36 mouse cellular contexts compared by ENCODE assay signal in genomic region chrX:73816596-73817314, GRCm38 (mm10). TPM values are rescaled to one million over a fixed set of nuclear protein-coding genes. Genes with fewer than 3 reads are reported as not detected.
DNase-seq lines count a peak whose midpoint lies in the region; ATAC-seq and TF ChIP-seq lines count a peak whose summit lies in the region.
"Had no signal": no experiment of that assay in that cellular context is flagged by ENCODE, and none has a peak within 500 bp of the region (broad histone marks: within the 10 kb centered on the region; RNA-seq: fewer than 3 reads in every experiment).

No protein-coding gene starts in this region.

- no peak for TF ChIP-seq RAD21 in MEL (IDR thresholded peaks at IDR 0.05; ENCODE audit: low read depth, low read length)

- DNase-seq in A20 (ENCODE audit: low read depth, low spot score) (peak; percentile 33), MEL (ENCODE audit: low read depth, low spot score) (peak; percentile 69)
- no peak for DNase-seq in heart, postnatal 25 days (ENCODE audit: low spot score)
- no peak for DNase-seq in cerebellum, postnatal 4 days (ENCODE audit: low spot score in 2 of 2)
- DNase-seq in cerebellum, postnatal 36 days = no peak
- DNase-seq: adrenal gland, adult 2 months; adrenal gland, postnatal 36 days; cerebellum, adult 2 months; cerebellum, postnatal 14 days; embryo, embryonic 11 days; gastrocnemius, postnatal 25 days; heart, adult 2 months; kidney, adult 2 months; layer of hippocampus, postnatal 36 days; left cerebral cortex, postnatal 4 days; liver, embryonic 13.5 days; lung, adult 18-20 months; midbrain, embryonic 14.5 days; retina, postnatal 1 day; right cerebral cortex, postnatal 14 days had no signal

- intact Hi-C loops in heart, postnatal 25 days (cut with DNase I) = no loop called here

- no peak overlapping the region for H3K4me3 ChIP-seq in midbrain, embryonic 12.5 days
- no peak overlapping the region for H3K4me3 ChIP-seq in midbrain, embryonic 16.5 days (ENCODE audit: low read depth, low read length)
- no peak overlapping the region for H3K4me3 ChIP-seq in MEL (ENCODE audit: control insufficient read depth in 1 of 2, insufficient read depth in 1 of 2, low read depth in 2 of 2, low read length in 2 of 2)
- H3K4me3 ChIP-seq: embryonic facial prominence, embryonic 12.5 days; forebrain, embryonic 10.5 days; forebrain, embryonic 15.5 days; heart, adult 2 months; heart, embryonic 12.5 days; hindbrain, embryonic 10.5 days; hindbrain, embryonic 15.5 days; limb, embryonic 15.5 days; liver, embryonic 13.5 days; neural tube, embryonic 15.5 days had no signal

- no peak overlapping the region for H3K4me2 ChIP-seq in midbrain, embryonic 12.5 days (replicated peaks)
- no peak overlapping the region for H3K4me2 ChIP-seq in midbrain, embryonic 16.5 days (ENCODE audit: low read length)
- H3K4me2 ChIP-seq: embryonic facial prominence, embryonic 12.5 days; forebrain, embryonic 15.5 days; heart, embryonic 12.5 days; hindbrain, embryonic 15.5 days; limb, embryonic 15.5 days; liver, embryonic 13.5 days; neural tube, embryonic 15.5 days had no signal

- H3K27ac ChIP-seq in midbrain, embryonic 12.5 days (replicated peaks) = 0 out of 2 replicates have a peak overlapping the region, but pooled peaks have one; percentile 6
- H3K27ac ChIP-seq in midbrain, embryonic 16.5 days (ENCODE audit: low read length) = no peak overlapping the region
- no peak overlapping the region for H3K27ac ChIP-seq in MEL (ENCODE audit: control insufficient read depth, low read depth, low read length)
- H3K27ac ChIP-seq: embryonic facial prominence, embryonic 12.5 days; forebrain, embryonic 10.5 days; forebrain, embryonic 15.5 days; heart, adult 2 months; hindbrain, embryonic 10.5 days; hindbrain, embryonic 15.5 days; kidney, postnatal 0 days; limb, embryonic 15.5 days; liver, embryonic 13.5 days; macrophage; neural tube, embryonic 15.5 days had no signal

- TF ChIP-seq POLR2A in MEL (IDR thresholded peaks at IDR 0.05; ENCODE audit: control insufficient read depth in 1 of 2, insufficient read depth in 1 of 2, low read depth in 1 of 2, low read length in 2 of 2, poor library complexity in 1 of 2) = no peak

- H3K79me2 ChIP-seq in MEL (ENCODE audit: control insufficient read depth, insufficient read depth, low read length, poor library complexity) = no peaks in the 10 kb centered on the region

- H3K9ac ChIP-seq in midbrain, embryonic 12.5 days (replicated peaks) = no peak overlapping the region
- H3K9ac ChIP-seq in midbrain, embryonic 16.5 days (ENCODE audit: low read depth, low read length) = no peak overlapping the region
- H3K9ac ChIP-seq in MEL (ENCODE audit: control insufficient read depth, low read depth, low read length, poor library complexity, severe bottlenecking) = no peak overlapping the region
- H3K9ac ChIP-seq: embryonic facial prominence, embryonic 12.5 days; forebrain, embryonic 15.5 days; heart, embryonic 12.5 days; hindbrain, embryonic 15.5 days; limb, embryonic 15.5 days; liver, embryonic 13.5 days; neural tube, embryonic 15.5 days had no signal

- WGBS in midbrain, embryonic 12.5 days = 44% methylated on average over 3 of the region's 3 CpGs
- WGBS in midbrain, embryonic 16.5 days = 50% methylated on average over 3 of the region's 3 CpGs

- TF ChIP-seq CTCF in MEL (IDR thresholded peaks at IDR 0.05 in 2 of 3, conservative IDR thresholded peaks at IDR 0.05 in 1 of 3; ENCODE audit: control insufficient read depth in 1 of 3, insufficient read depth in 1 of 3, low read depth in 2 of 3, low read length in 3 of 3, poor library complexity in 1 of 3, severe bottlenecking in 1 of 3) = no peak

- H3K27me3 ChIP-seq in midbrain, embryonic 12.5 days = no peaks in the 10 kb centered on the region
- H3K27me3 ChIP-seq in midbrain, embryonic 16.5 days (ENCODE audit: control insufficient read depth, insufficient read depth, low read depth, low read length) = no peaks in the 10 kb centered on the region
- no peaks in the 10 kb centered on the region for H3K27me3 ChIP-seq in MEL (ENCODE audit: control insufficient read depth in 1 of 2, insufficient read depth in 2 of 2, low read length in 2 of 2)
- H3K27me3 ChIP-seq: embryonic facial prominence, embryonic 12.5 days; forebrain, embryonic 15.5 days; hindbrain, embryonic 15.5 days; limb, embryonic 15.5 days; neural tube, embryonic 15.5 days had no signal

- no peak for ATAC-seq in midbrain, embryonic 12.5 days (ENCODE audit: low FRiP score, low read depth)
- ATAC-seq in midbrain, embryonic 16.5 days = no peak
- ATAC-seq in hematopoietic stem cell, adult 5-6 weeks (replicated peaks in 1 of 2; ENCODE audit: insufficient read depth in 1 of 2, low FRiP score in 2 of 2, low TSS enrichment in 1 of 2, low read depth in 1 of 2, poor library complexity in 2 of 2, severe bottlenecking in 2 of 2) = peak; percentile 67 to 90
- ATAC-seq: activated CD4-positive, CD25-positive, alpha-beta regulatory T cell, adult 4 months; CD4-positive, CD25-positive, alpha-beta regulatory T cell, adult 4 months; forebrain, embryonic 15.5 days; lung, postnatal 0 days had no signal

- H3K36me3 ChIP-seq in midbrain, embryonic 12.5 days = no peaks in the 10 kb centered on the region
- no peaks in the 10 kb centered on the region for H3K36me3 ChIP-seq in midbrain, embryonic 16.5 days (ENCODE audit: control insufficient read depth, insufficient read depth, low read length)
- peaks cover 0 to 11% of the 10 kb centered on the region in 2 experiments; a peak in 2 of 4 replicates for H3K36me3 ChIP-seq in MEL (ENCODE audit: control insufficient read depth in 1 of 2, insufficient read depth in 2 of 2, low read length in 2 of 2)
- H3K36me3 ChIP-seq: embryonic facial prominence, embryonic 12.5 days; forebrain, embryonic 10.5 days; forebrain, embryonic 15.5 days; heart, embryonic 12.5 days; hindbrain, embryonic 10.5 days; hindbrain, embryonic 15.5 days; limb, embryonic 15.5 days; liver, embryonic 13.5 days; neural tube, embryonic 15.5 days had no signal

- no peaks in the 10 kb centered on the region for H3K9me3 ChIP-seq in midbrain, embryonic 12.5 days
- no peaks in the 10 kb centered on the region for H3K9me3 ChIP-seq in midbrain, embryonic 16.5 days (replicated peaks; ENCODE audit: control insufficient read depth, low read length, poor library complexity, severe bottlenecking)
- no peaks in the 10 kb centered on the region for H3K9me3 ChIP-seq in MEL (replicated peaks; ENCODE audit: insufficient read depth, low read length)
- H3K9me3 ChIP-seq: embryonic facial prominence, embryonic 12.5 days; forebrain, embryonic 10.5 days; forebrain, embryonic 15.5 days; heart, embryonic 12.5 days; hindbrain, embryonic 10.5 days; hindbrain, embryonic 15.5 days; limb, embryonic 15.5 days; liver, embryonic 13.5 days; neural tube, embryonic 15.5 days had no signal

- 0 out of 2 replicates have a peak, but pooled peaks cover 4% of the 10 kb centered on the region for H3K4me1 ChIP-seq in midbrain, embryonic 12.5 days
- peaks cover 4% of the 10 kb centered on the region; the same call in 1 of the 2 replicates for H3K4me1 ChIP-seq in midbrain, embryonic 16.5 days (ENCODE audit: control insufficient read depth, insufficient read depth, low read length)
- H3K4me1 ChIP-seq in MEL (ENCODE audit: control insufficient read depth in 1 of 2, insufficient read depth in 2 of 2, low read length in 2 of 2) = peaks cover 2 to 13% of the 10 kb centered on the region in 2 experiments; a peak in 3 of 4 replicates
- H3K4me1 ChIP-seq: embryonic facial prominence, embryonic 12.5 days; heart, embryonic 12.5 days; limb, embryonic 15.5 days; liver, embryonic 13.5 days had no signal

- peak; percentile 76 to 87 for TF ChIP-seq EP300 in MEL (IDR thresholded peaks at IDR 0.05; ENCODE audit: low read depth in 1 of 2, low read length in 2 of 2)

RNA-seq across cellular contexts. Expression of gene Pdzd4, which starts 8.0 kb away (rescaled TPM):
- polyA plus RNA-seq in midbrain, embryonic 12.5 days (2016; fragmentation: Nextera tagmentation; extraction: Ambion mirVana) = 2.4 and 2.5 TPM in 2 replicates
- 4.8 TPM in 2 replicates for polyA plus RNA-seq in midbrain, embryonic 16.5 days (2015; fragmentation: Nextera tagmentation; extraction: Ambion mirVana)
- total RNA-seq in MEL (2012; rRNA removed) = 0.46 and 0.49 TPM in 2 replicates
- 1 to 10 TPM in 1 of 2 experiments, not detected in 1; 2.7 TPM for polyA plus RNA-seq in MEL (2012; ENCODE audit: insufficient read depth in 1 of 2, insufficient read length in 2 of 2, low read depth in 1 of 2, low replicate concordance in 2 of 2, missing spikeins in 1 of 2)
- total RNA-seq in hematopoietic stem cell, adult 5-6 weeks (2017) = 2.9 and 6.4 TPM in 2 replicates
- total RNA-seq in heart, postnatal 25 days (2021) = 1 to 10 TPM; 1.7 to 1.8 TPM

RNA-seq across cellular contexts. Expression of gene Ssr4, which starts 29.9 kb away (rescaled TPM):
- polyA plus RNA-seq in midbrain, embryonic 12.5 days (2016; fragmentation: Nextera tagmentation; extraction: Ambion mirVana) = 118 and 119 TPM in 2 replicates
- polyA plus RNA-seq in midbrain, embryonic 16.5 days (2015; fragmentation: Nextera tagmentation; extraction: Ambion mirVana) = 126 and 131 TPM in 2 replicates
- 256 and 283 TPM in 2 replicates for total RNA-seq in MEL (2012; rRNA removed)
- polyA plus RNA-seq in MEL (2012; ENCODE audit: insufficient read depth in 1 of 2, insufficient read length in 2 of 2, low read depth in 1 of 2, low replicate concordance in 2 of 2, missing spikeins in 1 of 2) = 100 to 1,000 TPM in 1 of 2 experiments, not detected in 1; 343 TPM
- total RNA-seq in hematopoietic stem cell, adult 5-6 weeks (2017) = 106 and 153 TPM in 2 replicates
- 10 to 100 TPM; 83.8 to 87.4 TPM for total RNA-seq in heart, postnatal 25 days (2021)

RNA-seq across cellular contexts. Expression of gene Idh3g, which starts 30.1 kb away (rescaled TPM):
- polyA plus RNA-seq in midbrain, embryonic 12.5 days (2016; fragmentation: Nextera tagmentation; extraction: Ambion mirVana) = 166 and 169 TPM in 2 replicates
- polyA plus RNA-seq in midbrain, embryonic 16.5 days (2015; fragmentation: Nextera tagmentation; extraction: Ambion mirVana) = 232 and 252 TPM in 2 replicates
- 232 and 248 TPM in 2 replicates for total RNA-seq in MEL (2012; rRNA removed)
- polyA plus RNA-seq in MEL (2012; ENCODE audit: insufficient read depth in 1 of 2, insufficient read length in 2 of 2, low read depth in 1 of 2, low replicate concordance in 2 of 2, missing spikeins in 1 of 2) = 100 to 1,000 TPM in 1 of 2 experiments, not detected in 1; 296 TPM
- total RNA-seq in hematopoietic stem cell, adult 5-6 weeks (2017) = 172 and 200 TPM in 2 replicates
- 100 to 1,000 TPM; 607 to 615 TPM for total RNA-seq in heart, postnatal 25 days (2021)

RNA-seq across cellular contexts. Expression of gene Srpk3, which starts 42.5 kb away (rescaled TPM):
- polyA plus RNA-seq in midbrain, embryonic 12.5 days (2016; fragmentation: Nextera tagmentation; extraction: Ambion mirVana) = 1.1 and 1.4 TPM in 2 replicates
- 2.0 and 2.4 TPM in 2 replicates for polyA plus RNA-seq in midbrain, embryonic 16.5 days (2015; fragmentation: Nextera tagmentation; extraction: Ambion mirVana)
- 0.20 and 0.31 TPM in 2 replicates for total RNA-seq in MEL (2012; rRNA removed)
- polyA plus RNA-seq in MEL (2012; ENCODE audit: insufficient read depth in 1 of 2, insufficient read length in 2 of 2, low read depth in 1 of 2, low replicate concordance in 2 of 2, missing spikeins in 1 of 2) = under 1 TPM in 1 of 2 experiments, not detected in 1; 0.17 TPM
- total RNA-seq in hematopoietic stem cell, adult 5-6 weeks (2017) = not detected in 2 replicates
- total RNA-seq in heart, postnatal 25 days (2021) = 10 to 100 TPM; 29.5 to 32.8 TPM

RNA-seq across cellular contexts. Expression of gene Plxnb3, which starts 59.9 kb away (rescaled TPM):
- polyA plus RNA-seq in midbrain, embryonic 12.5 days (2016; fragmentation: Nextera tagmentation; extraction: Ambion mirVana) = 0.11 and 0.16 TPM in 2 replicates
- 0.25 and 0.40 TPM in 2 replicates for polyA plus RNA-seq in midbrain, embryonic 16.5 days (2015; fragmentation: Nextera tagmentation; extraction: Ambion mirVana)
- total RNA-seq in MEL (2012; rRNA removed) = not detected in 2 replicates
- polyA plus RNA-seq in MEL (2012; ENCODE audit: insufficient read depth in 1 of 2, insufficient read length in 2 of 2, low read depth in 1 of 2, low replicate concordance in 2 of 2, missing spikeins in 1 of 2) = under 1 TPM in 1 of 2 experiments, not detected in 1; 0.10 TPM
- total RNA-seq in hematopoietic stem cell, adult 5-6 weeks (2017) = 0.25 TPM in 1 of 2 replicates, not detected in the other
- 1 to 10 TPM; 1.6 to 1.7 TPM for total RNA-seq in heart, postnatal 25 days (2021)
- polyA plus RNA-seq: activated CD4-positive, CD25-positive, alpha-beta regulatory T cell, adult 4 months; CD4-positive, CD25-positive, alpha-beta regulatory T cell, adult 4 months; forebrain, embryonic 10.5 days had no signal

Comparison
In these comparisons a context has a peak if more than half of its experiments do, and no peak if none do; other contexts are left out.
1. ATAC-seq: peak in hematopoietic stem cell, adult 5-6 weeks (2 of 2); none in midbrain, embryonic 12.5 days (single experiment) and midbrain, embryonic 16.5 days (single experiment).
2. DNase-seq: peak in A20 (single experiment) and MEL (single experiment); none in heart, postnatal 25 days (single experiment), cerebellum, postnatal 4 days (0 of 2) and cerebellum, postnatal 36 days (0 of 2).